Mouse (Mus musculus): ENCODE results near the gene Tnnc1.

GRCm38 (mm10) chr14:31250222-31251083, 42.3 kb downstream of the Tnnc1 start:
- no peak for TF ChIP-seq POLR2A (IDR thresholded peaks at IDR 0.05; ENCODE audit: low read depth, low read length)
- no peak for TF ChIP-seq CTCF (IDR thresholded peaks at IDR 0.05; ENCODE audit: extremely low read depth, insufficient read length, insufficient replicate concordance, low read depth, low read length)
